In the genomic region with DNA sequence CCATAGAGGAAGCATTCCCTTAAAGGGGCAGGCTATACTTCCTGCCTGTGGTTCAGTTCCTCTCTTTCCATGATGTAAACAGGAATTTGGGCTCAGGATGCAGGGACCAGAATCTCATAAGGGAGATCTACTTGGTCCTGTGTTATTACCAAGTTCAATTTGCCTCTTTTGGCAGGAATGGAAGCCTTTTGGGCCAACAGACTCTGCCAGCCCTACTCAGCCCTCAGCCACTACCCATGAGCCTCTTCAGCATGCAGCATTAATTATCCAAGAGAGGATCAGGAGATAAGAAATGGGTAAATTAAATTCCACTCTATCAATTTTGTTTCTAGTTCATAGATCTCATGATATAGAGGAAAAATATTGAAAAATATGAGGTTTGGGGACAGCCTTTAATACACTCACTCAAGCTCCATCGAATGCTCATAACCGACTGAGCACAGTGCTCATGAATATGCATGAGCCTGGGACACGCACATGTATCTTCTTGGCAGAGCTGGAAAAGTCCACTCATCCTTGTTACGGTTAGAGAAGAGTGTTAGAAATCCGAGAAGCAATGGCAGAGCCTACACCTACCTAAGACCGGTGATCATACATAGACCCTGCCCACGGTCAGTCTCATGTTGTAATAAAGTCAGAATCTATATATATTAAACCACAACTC, we compare ENCODE assay signal across 19 mouse cellular contexts.
A peak's percentile ranks its signal among the peaks of the same experiment; 100 is the strongest.
DNase-seq lines count a peak whose midpoint lies in the region; ATAC-seq and TF ChIP-seq lines count a peak whose summit lies in the region.
"Had no signal": no experiment of that assay in that cellular context is flagged by ENCODE, and none has a peak within 500 bp of the region (broad histone marks: within the 10 kb centered on the region; RNA-seq: fewer than 3 reads in every experiment).

No protein-coding gene starts in this region.

- no peaks in the 10 kb centered on the region for H3K36me3 ChIP-seq in midbrain, embryonic 15.5 days (replicated peaks)
- no peaks in the 10 kb centered on the region for H3K36me3 ChIP-seq in midbrain, embryonic 16.5 days (ENCODE audit: control insufficient read depth, insufficient read depth, low read length)
- no peaks in the 10 kb centered on the region for H3K36me3 ChIP-seq in forebrain, postnatal 0 days (ENCODE audit: insufficient read depth)
- H3K36me3 ChIP-seq in hindbrain, embryonic 16.5 days (ENCODE audit: control insufficient read depth, insufficient read depth, low read length) = no peaks in the 10 kb centered on the region
- H3K36me3 ChIP-seq: heart, embryonic 10.5 days; limb, embryonic 12.5 days; liver, embryonic 13.5 days had no signal

- 51% methylated on average over 7 of the region's 7 CpGs for whole genome bisulfite sequencing in midbrain, embryonic 15.5 days
- 61% methylated on average over 7 of the region's 7 CpGs for WGBS in midbrain, embryonic 16.5 days
- 48% methylated on average over 7 of the region's 7 CpGs for WGBS in forebrain, postnatal 0 days
- WGBS in hindbrain, embryonic 16.5 days = 41% methylated on average over 7 of the region's 7 CpGs

- peak; percentile 85 for ATAC-seq in frontal cortex, adult (ENCODE audit: low TSS enrichment)
- ATAC-seq in midbrain, embryonic 15.5 days (replicated peaks) = 0 out of 2 replicates have a peak, but pooled peaks have one; percentile 37
- no peak for ATAC-seq in midbrain, embryonic 16.5 days
- peak; percentile 45; the same call in 1 of the 2 replicates for ATAC-seq in forebrain, postnatal 0 days
- ATAC-seq in hindbrain, embryonic 16.5 days = peak; percentile 83

- no peaks in the 10 kb centered on the region for H3K27me3 ChIP-seq in midbrain, embryonic 15.5 days (replicated peaks)
- H3K27me3 ChIP-seq in midbrain, embryonic 16.5 days (ENCODE audit: control insufficient read depth, insufficient read depth, low read depth, low read length) = no peaks in the 10 kb centered on the region
- H3K27me3 ChIP-seq in forebrain, postnatal 0 days (ENCODE audit: insufficient read depth, low read length) = no peaks in the 10 kb centered on the region
- H3K27me3 ChIP-seq in hindbrain, embryonic 16.5 days (replicated peaks; ENCODE audit: control insufficient read depth, insufficient read depth, low read length) = no peaks in the 10 kb centered on the region
- H3K27me3 ChIP-seq: limb, embryonic 12.5 days; liver, embryonic 13.5 days had no signal

- no peak for DNase-seq in frontal cortex, postnatal 14 days (ENCODE audit: low spot score in 2 of 2)
- peak; percentile 18 for DNase-seq in forebrain, postnatal 0 days
- DNase-seq in kidney, adult 9 months = no peak
- no peak for DNase-seq in spleen, adult 12 weeks (ENCODE audit: low spot score)
- DNase-seq: cerebellum, adult 9-11 months; embryo, embryonic 11 days; kidney, adult 18-20 months; kidney, postnatal 14 days; liver, embryonic 13.5 days; lung, embryonic 14.5 days; lung, postnatal 36 days; thymus, adult 18-20 months had no signal

- TF ChIP-seq CTCF in forebrain, postnatal 0 days (IDR thresholded peaks at IDR 0.05; ENCODE audit: low read depth) = no peak

- no peak overlapping the region for H3K27ac ChIP-seq in midbrain, embryonic 15.5 days
- H3K27ac ChIP-seq in midbrain, embryonic 16.5 days (ENCODE audit: low read length) = no peak overlapping the region
- H3K27ac ChIP-seq in forebrain, postnatal 0 days (ENCODE audit: low read depth, low read length) = no peak overlapping the region
- no peak overlapping the region for H3K27ac ChIP-seq in hindbrain, embryonic 16.5 days (ENCODE audit: low read depth, low read length)
- H3K27ac ChIP-seq: heart, embryonic 10.5 days; limb, embryonic 12.5 days; liver, embryonic 13.5 days had no signal

- H3K4me3 ChIP-seq in midbrain, embryonic 15.5 days = no peak overlapping the region
- H3K4me3 ChIP-seq in midbrain, embryonic 16.5 days (ENCODE audit: low read depth, low read length) = no peak overlapping the region
- H3K4me3 ChIP-seq in forebrain, postnatal 0 days (ENCODE audit: low read depth, low read length) = no peak overlapping the region
- no peak overlapping the region for H3K4me3 ChIP-seq in hindbrain, embryonic 16.5 days (ENCODE audit: low read length)
- H3K4me3 ChIP-seq: heart, embryonic 10.5 days; limb, embryonic 12.5 days; liver, embryonic 13.5 days; myocyte had no signal

- no peak overlapping the region for H3K9ac ChIP-seq in midbrain, embryonic 15.5 days
- H3K9ac ChIP-seq in midbrain, embryonic 16.5 days (ENCODE audit: low read depth, low read length) = no peak overlapping the region
- H3K9ac ChIP-seq in forebrain, postnatal 0 days = no peak overlapping the region
- H3K9ac ChIP-seq in hindbrain, embryonic 16.5 days (ENCODE audit: low read depth, low read length) = no peak overlapping the region
- H3K9ac ChIP-seq: limb, embryonic 12.5 days; liver, embryonic 13.5 days; lung, embryonic 14.5 days had no signal

- no peak overlapping the region for H3K4me2 ChIP-seq in midbrain, embryonic 15.5 days
- H3K4me2 ChIP-seq in midbrain, embryonic 16.5 days (ENCODE audit: low read length) = no peak overlapping the region
- H3K4me2 ChIP-seq in forebrain, postnatal 0 days (ENCODE audit: low read depth) = no peak overlapping the region
- H3K4me2 ChIP-seq in hindbrain, embryonic 16.5 days (ENCODE audit: low read length) = no peak overlapping the region
- H3K4me2 ChIP-seq: limb, embryonic 12.5 days; liver, embryonic 13.5 days; lung, embryonic 14.5 days had no signal

- H3K4me1 ChIP-seq in midbrain, embryonic 15.5 days = no peaks in the 10 kb centered on the region
- H3K4me1 ChIP-seq in midbrain, embryonic 16.5 days (ENCODE audit: control insufficient read depth, insufficient read depth, low read length) = no peaks in the 10 kb centered on the region; the same call in 1 of the 2 replicates
- H3K4me1 ChIP-seq in forebrain, postnatal 0 days (ENCODE audit: insufficient read depth) = no peaks in the 10 kb centered on the region
- H3K4me1 ChIP-seq in hindbrain, embryonic 16.5 days (ENCODE audit: control insufficient read depth, insufficient read depth, low read depth, low read length) = peaks cover 3% of the 10 kb centered on the region
- H3K4me1 ChIP-seq: limb, embryonic 12.5 days; liver, embryonic 13.5 days had no signal

- no peaks in the 10 kb centered on the region for H3K9me3 ChIP-seq in midbrain, embryonic 15.5 days
- no peaks in the 10 kb centered on the region for H3K9me3 ChIP-seq in midbrain, embryonic 16.5 days (replicated peaks; ENCODE audit: control insufficient read depth, low read length, poor library complexity, severe bottlenecking)
- no peaks in the 10 kb centered on the region for H3K9me3 ChIP-seq in forebrain, postnatal 0 days (ENCODE audit: low read length)
- H3K9me3 ChIP-seq in hindbrain, embryonic 16.5 days (ENCODE audit: control insufficient read depth, low read length) = no peaks in the 10 kb centered on the region
- H3K9me3 ChIP-seq: heart, embryonic 10.5 days; limb, embryonic 12.5 days; liver, embryonic 13.5 days had no signal
